Mouse (Mus musculus) neural tube, embryonic 15.5 days (tissue): ENCODE measurements around the gene Zfp800. TPM values are rescaled to one million over a fixed set of nuclear protein-coding genes. Genes with fewer than 3 reads are reported as not detected.

Experiments used
- ATAC-seq: fragments of 200-750 bp; cut with Nextera tagmentation; 2 replicates; pipeline ENCODE4 v1.8.0; 2017; ENCODE audit warnings: mild to moderate bottlenecking, moderate TSS enrichment, moderate library complexity; ENCODE audit not compliant: low FRiP score
- H3K27ac ChIP-seq: fragments of 300-500 bp; sonication (generic); replicated peaks from 2 replicates; pipeline ENCODE4 v1.5.1; 2015; ENCODE audit warnings: mild to moderate bottlenecking, inconsistent platforms
- H3K27me3 ChIP-seq: fragments of 300-500 bp; sonication (generic); replicated peaks from 2 replicates; pipeline ENCODE4 v1.6.1; 2015; ENCODE audit warnings: inconsistent platforms
- H3K36me3 ChIP-seq: fragments of 300-500 bp; sonication (generic); 2 replicates; pipeline ENCODE4 v1.6.1; 2015; ENCODE audit warnings: inconsistent platforms
- H3K4me1 ChIP-seq: fragments of 300-500 bp; sonication (generic); 2 replicates; pipeline ENCODE4 v1.6.1; 2015; ENCODE audit warnings: inconsistent platforms
- H3K4me2 ChIP-seq: fragments of 300-500 bp; sonication (generic); 2 replicates; pipeline ENCODE4 v1.6.1; 2015; ENCODE audit warnings: inconsistent platforms, mild to moderate bottlenecking, moderate library complexity
- H3K4me3 ChIP-seq: fragments of 300-500 bp; sonication (generic); replicated peaks from 2 replicates; pipeline ENCODE4 v1.5.1; 2015; ENCODE audit warnings: mild to moderate bottlenecking, inconsistent platforms
- H3K9ac ChIP-seq: fragments of 300-500 bp; sonication (generic); replicated peaks from 2 replicates; pipeline ENCODE4 v1.6.1; 2015; ENCODE audit warnings: mild to moderate bottlenecking, inconsistent platforms
- H3K9me3 ChIP-seq: fragments of 300-500 bp; sonication (generic); replicated peaks from 2 replicates; pipeline ENCODE4 v1.6.1; 2016; ENCODE audit warnings: inconsistent platforms
- WGBS: fragments of 180-500 bp; shearing (Covaris S2); methylation state at CpG from one replicate; pipeline ENCODE4 v1.1.7; 2015; ENCODE audit warnings: mixed read lengths; 5-methylcytosine and 5-hydroxymethylcytosine counted together
- polyA plus RNA-seq: library from polyadenylated mRNA; unstranded; fragments of >200 nt; fragmentation: Nextera tagmentation; extraction: Ambion mirVana; gene quantifications from 2 replicates; pipeline ENCODE4 v1.2.1, GENCODE M21; 2015

Zfp800 gene
- polyA plus RNA-seq, 1 experiment from 2014 or later, result 21.3 TPM

DNA sequence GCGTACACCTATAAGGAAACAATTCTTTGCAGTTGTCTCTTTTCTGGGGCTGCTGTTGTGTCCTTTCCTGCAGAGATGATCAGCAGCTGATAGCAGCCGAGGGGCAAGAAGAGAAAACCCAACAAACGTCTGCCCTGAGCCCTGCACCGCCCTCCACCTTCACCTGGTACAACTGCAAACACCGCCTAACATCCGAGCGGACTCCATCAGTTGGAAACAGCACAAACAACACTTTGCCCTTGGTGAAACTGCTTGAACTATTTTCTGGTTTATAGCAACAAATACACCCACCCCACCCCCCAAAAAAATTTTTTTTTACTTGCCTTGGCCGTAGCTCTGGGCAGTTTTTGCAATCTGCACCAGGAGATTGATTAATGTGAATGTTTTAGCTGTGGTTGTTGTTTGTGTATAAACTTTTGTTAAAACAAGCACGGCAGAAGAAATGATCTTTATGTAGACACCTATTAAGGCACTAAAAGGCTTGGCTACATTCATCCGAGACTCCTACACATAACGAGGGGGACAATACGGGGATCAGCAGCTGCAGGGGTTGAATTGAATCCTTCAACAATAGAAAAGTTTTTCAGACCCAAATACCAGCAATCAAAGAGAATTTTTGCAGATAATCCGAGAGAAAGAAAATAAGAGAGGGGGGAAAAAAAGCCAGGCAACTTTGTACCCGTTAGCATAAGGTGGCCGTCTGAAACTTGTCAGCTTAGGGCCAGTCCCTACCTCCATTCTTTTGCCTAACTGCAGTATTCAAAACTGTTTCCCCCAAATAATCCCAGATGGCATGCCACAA is 1.6 kb downstream of the Zfp800 start:
- WGBS, result 26% methylated on average over 15 of the region's 15 CpGs

DNA sequence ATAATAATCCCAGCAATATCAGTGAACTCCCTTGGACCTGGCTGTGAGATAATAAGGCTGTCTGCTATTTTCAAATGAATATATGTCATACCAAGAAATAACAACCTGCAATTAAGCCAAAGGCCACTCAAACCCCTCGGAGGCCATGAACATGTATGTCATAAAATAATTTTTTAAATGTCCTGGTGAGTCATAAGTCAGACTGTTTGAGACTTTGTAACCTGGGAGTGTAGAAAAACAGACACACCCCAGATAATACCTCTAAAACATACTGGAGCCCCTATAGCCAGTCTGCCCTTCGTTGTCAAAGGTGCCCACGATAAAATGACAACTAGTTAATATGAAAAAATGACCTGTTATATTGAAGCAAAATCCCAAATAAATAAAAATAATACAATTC is 8.8 kb downstream of the Zfp800 start:
- H3K4me3 ChIP-seq, result no peak overlapping the region
- H3K36me3 ChIP-seq, result no peaks in the 10 kb centered on the region
- no peak overlapping the region for H3K27ac ChIP-seq
- H3K9me3 ChIP-seq, result no peaks in the 10 kb centered on the region
- H3K4me1 ChIP-seq, result peaks cover 3% of the 10 kb centered on the region; the same call in 1 of the 2 replicates
- WGBS, result 88% methylated on average over 3 of the region's 3 CpGs
- no peaks in the 10 kb centered on the region for H3K27me3 ChIP-seq
- no peak overlapping the region for H3K4me2 ChIP-seq
- no peak overlapping the region for H3K9ac ChIP-seq
- no peak for ATAC-seq

More for the DNA sequence above, 1.6 kb downstream of the Zfp800 start:
- peak overlapping the region; percentile 92 for H3K4me2 ChIP-seq
- ATAC-seq, result no peak
- H3K27ac ChIP-seq, result no peak overlapping the region
- H3K9ac ChIP-seq, result peak overlapping the region; percentile 48; the same call in 1 of the 2 replicates
- 0 out of 2 replicates have a peak, but pooled peaks cover 6% of the 10 kb centered on the region for H3K27me3 ChIP-seq
- H3K4me1 ChIP-seq, result peaks cover 22% of the 10 kb centered on the region
- H3K36me3 ChIP-seq, result no peaks in the 10 kb centered on the region
- peak overlapping the region; percentile 51 for H3K4me3 ChIP-seq
- no peaks in the 10 kb centered on the region for H3K9me3 ChIP-seq

DNA sequence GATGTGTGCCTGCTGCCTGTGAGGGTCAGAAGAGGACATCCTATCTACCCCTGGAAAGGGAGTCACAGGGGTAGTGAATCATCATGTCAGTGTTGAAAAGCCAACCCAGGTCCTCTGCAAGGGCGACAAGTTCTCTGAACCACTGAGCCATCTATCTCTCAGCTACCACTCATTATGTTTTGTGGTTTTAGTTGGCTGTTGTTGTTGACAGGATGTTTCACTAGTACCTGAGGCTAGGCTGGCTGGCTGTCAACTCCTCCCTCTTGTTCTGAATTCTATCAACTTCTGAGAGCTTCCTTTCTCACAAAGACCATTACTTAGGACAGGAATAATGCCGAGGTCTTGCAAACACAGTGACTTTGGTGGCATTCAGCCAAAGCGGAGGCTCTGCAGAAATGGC is 12.6 kb downstream of the Zfp800 start:
- ATAC-seq, result no peak
- no peak overlapping the region for H3K4me2 ChIP-seq
- H3K27me3 ChIP-seq, result no peaks in the 10 kb centered on the region
- peaks cover 3% of the 10 kb centered on the region; the same call in 1 of the 2 replicates for H3K4me1 ChIP-seq
- H3K36me3 ChIP-seq, result no peaks in the 10 kb centered on the region
- no peak overlapping the region for H3K27ac ChIP-seq
- no peak overlapping the region for H3K4me3 ChIP-seq
- no peaks in the 10 kb centered on the region for H3K9me3 ChIP-seq
- WGBS, result 89% methylated on average over 3 of the region's 3 CpGs
- no peak overlapping the region for H3K9ac ChIP-seq

DNA sequence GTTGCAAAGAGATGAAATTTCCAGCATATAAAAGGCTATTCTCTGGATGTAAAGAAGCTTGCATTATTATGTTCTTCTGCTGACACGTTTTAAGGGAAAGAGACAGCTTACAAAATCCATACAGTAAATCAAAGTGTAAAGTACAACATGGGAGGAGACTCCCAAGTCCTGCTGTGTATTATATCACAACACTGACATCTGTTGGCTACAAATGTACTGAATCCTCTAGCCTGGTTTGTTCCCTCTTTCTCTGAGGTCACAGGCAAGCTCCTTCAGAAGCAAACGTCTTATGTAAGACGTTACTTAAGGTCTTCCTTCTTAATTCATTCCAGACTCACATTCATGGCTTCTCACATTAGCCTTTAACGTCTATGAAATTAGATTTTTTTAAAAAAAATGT is 15.8 kb downstream of the Zfp800 start:
- Histone ChIP-seq H3K27me3 (no peaks in the 10 kb centered on the region), H3K27ac (no peak overlapping the region)

DNA sequence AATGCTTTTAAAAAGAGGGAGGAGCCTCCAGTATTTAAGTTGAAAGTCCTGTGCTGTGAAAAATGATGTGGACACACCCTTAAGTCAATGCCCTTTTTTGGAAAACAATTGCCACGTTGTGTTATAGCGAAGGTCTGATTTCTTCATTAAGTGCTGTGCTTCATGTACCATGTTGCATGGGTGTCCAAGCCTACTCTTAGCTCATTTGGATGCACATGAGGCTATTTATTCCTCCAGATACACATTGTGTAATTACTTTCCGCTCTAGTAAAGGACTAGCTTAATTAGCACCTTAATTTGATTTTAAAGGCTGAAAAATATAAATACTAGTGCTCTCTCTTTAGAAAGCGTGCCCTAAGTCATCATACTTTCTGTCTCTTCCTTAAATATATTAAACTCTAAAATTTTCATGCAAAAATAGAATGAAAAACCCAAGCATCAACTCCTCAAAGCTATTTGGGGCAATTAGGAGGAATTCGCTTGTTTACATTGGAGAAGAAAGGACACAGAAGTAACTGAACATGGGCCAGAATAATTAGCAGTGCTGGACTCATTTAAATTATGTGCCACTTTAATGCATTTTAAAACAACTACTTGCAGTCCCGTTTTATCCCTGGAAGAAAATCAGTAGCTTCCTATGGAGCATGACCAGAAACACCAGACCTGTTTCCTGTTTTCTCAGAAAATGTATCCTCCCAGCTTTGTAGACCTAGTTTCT is 27.7 kb downstream of the Zfp800 start:
- ATAC-seq, result no peak
- H3K4me1 ChIP-seq, result no peaks in the 10 kb centered on the region

More for the DNA sequence above, 15.8 kb downstream of the Zfp800 start:
- no peaks in the 10 kb centered on the region for H3K9me3 ChIP-seq
- 65% methylated on average over 4 of the region's 4 CpGs for WGBS
- H3K9ac ChIP-seq, result no peak overlapping the region
- H3K4me2 ChIP-seq, result no peak overlapping the region
- no peaks in the 10 kb centered on the region for H3K36me3 ChIP-seq
- ATAC-seq, result no peak
- no peaks in the 10 kb centered on the region for H3K4me1 ChIP-seq
- H3K4me3 ChIP-seq, result no peak overlapping the region

GRCm38 (mm10) chr6:28367575-28367974 is 30.2 kb downstream of the Zfp800 start:
- H3K9me3 ChIP-seq, result no peaks in the 10 kb centered on the region
- H3K4me1 ChIP-seq, result no peaks in the 10 kb centered on the region
- WGBS, result 90% methylated on average over 9 of the region's 9 CpGs
- no peak overlapping the region for H3K4me2 ChIP-seq
- no peak overlapping the region for H3K9ac ChIP-seq
- H3K27me3 ChIP-seq, result no peaks in the 10 kb centered on the region
- H3K36me3 ChIP-seq, result no peaks in the 10 kb centered on the region
- ATAC-seq, result no peak
- no peak overlapping the region for H3K4me3 ChIP-seq
- no peak overlapping the region for H3K27ac ChIP-seq

More for the DNA sequence above, 27.7 kb downstream of the Zfp800 start:
- Histone ChIP-seq H3K27me3 (no peaks in the 10 kb centered on the region), H3K27ac (no peak overlapping the region), H3K9ac (no peak overlapping the region), H3K4me2 (no peak overlapping the region), H3K36me3 (no peaks in the 10 kb centered on the region), H3K4me3 (no peak overlapping the region), H3K9me3 (no peaks in the 10 kb centered on the region)
- WGBS, result 65% methylated on average over 6 of the region's 6 CpGs

GRCm38 (mm10) chr6:28351066-28351465 is 46.7 kb downstream of the Zfp800 start:
- WGBS, result 53% methylated on average over 3 of the region's 3 CpGs
- H3K9me3 ChIP-seq, result no peaks in the 10 kb centered on the region
- no peak for ATAC-seq
- no peak overlapping the region for H3K9ac ChIP-seq
- H3K27me3 ChIP-seq, result no peaks in the 10 kb centered on the region
- H3K4me2 ChIP-seq, result no peak overlapping the region
- H3K36me3 ChIP-seq, result no peaks in the 10 kb centered on the region
- no peak overlapping the region for H3K4me3 ChIP-seq
- H3K4me1 ChIP-seq, result no peaks in the 10 kb centered on the region
- H3K27ac ChIP-seq, result no peak overlapping the region

DNA sequence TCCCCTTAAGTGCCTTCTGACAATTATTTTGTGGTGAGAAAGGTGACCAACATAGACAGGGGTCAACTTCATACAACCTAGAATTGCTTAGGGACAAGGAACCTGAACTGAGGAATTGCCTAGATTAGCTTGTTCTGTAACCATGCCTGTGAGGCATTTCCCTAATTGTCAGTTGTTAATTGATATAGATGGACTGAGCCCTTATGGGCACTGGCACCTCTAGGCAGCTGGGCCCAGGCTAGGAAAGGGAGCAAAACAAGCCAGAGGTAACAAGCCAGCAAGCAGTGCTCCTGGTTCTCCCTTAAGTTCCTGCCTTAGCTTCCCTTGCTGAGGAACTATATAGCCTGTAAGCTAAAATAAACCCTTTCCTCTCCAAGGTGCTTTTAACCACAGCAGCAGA is 52.1 kb downstream of the Zfp800 start:
- H3K36me3 ChIP-seq, result no peaks in the 10 kb centered on the region
- H3K9ac ChIP-seq, result no peak overlapping the region
- no peak overlapping the region for H3K4me3 ChIP-seq
- no peak overlapping the region for H3K4me2 ChIP-seq
- H3K4me1 ChIP-seq, result no peaks in the 10 kb centered on the region
- ATAC-seq, result no peak
- H3K9me3 ChIP-seq, result no peaks in the 10 kb centered on the region
- H3K27me3 ChIP-seq, result no peaks in the 10 kb centered on the region
- H3K27ac ChIP-seq, result no peak overlapping the region

DNA sequence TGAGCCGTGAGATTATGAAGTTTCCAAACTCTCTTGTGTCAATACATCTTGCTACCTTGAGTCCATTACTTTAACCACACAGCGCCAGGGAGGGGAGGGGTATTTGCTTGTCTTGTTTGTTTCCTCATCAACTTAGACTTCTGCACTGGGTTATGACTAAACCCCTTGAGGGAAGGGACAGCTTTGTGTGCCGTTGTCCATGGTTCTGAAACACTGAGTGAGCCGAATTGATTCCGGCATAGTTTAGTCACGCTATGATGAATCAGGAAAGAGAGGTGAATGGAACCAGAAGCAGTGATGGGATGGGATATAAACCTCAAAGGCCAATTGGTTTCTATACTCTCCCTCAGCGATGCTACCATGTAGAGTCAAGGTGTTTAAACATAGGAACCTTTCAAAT is 52.6 kb downstream of the Zfp800 start:
- no peak overlapping the region for H3K4me3 ChIP-seq
- H3K4me1 ChIP-seq, result no peaks in the 10 kb centered on the region
- H3K9me3 ChIP-seq, result no peaks in the 10 kb centered on the region
- H3K27me3 ChIP-seq, result no peaks in the 10 kb centered on the region
- no peak overlapping the region for H3K27ac ChIP-seq
- 45% methylated on average over 7 of the region's 7 CpGs for WGBS
- no peak overlapping the region for H3K9ac ChIP-seq
- no peaks in the 10 kb centered on the region for H3K36me3 ChIP-seq
- no peak for ATAC-seq
- H3K4me2 ChIP-seq, result no peak overlapping the region

DNA sequence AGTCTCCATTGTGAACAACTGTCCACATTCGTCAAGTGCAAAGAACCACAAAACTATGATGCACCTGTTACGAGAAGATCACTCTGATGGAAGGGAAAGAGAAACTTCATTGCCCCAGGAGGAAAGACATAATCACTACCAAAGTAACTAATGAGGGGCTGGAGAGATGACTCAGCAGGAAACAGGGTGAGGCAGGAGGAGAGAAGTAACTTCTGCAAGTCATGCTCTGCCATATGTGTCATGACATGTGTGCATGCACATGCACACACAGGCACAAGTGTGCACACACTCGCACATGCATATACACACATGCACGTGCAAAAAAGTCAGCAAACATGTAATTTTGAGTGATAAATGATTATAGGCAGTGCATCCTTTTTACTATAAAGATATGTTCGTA is 54.9 kb downstream of the Zfp800 start:
- Histone ChIP-seq H3K27ac (no peak overlapping the region), H3K27me3 (no peaks in the 10 kb centered on the region), H3K9ac (no peak overlapping the region), H3K4me1 (no peaks in the 10 kb centered on the region), H3K4me3 (no peak overlapping the region), H3K4me2 (no peak overlapping the region), H3K36me3 (no peaks in the 10 kb centered on the region), H3K9me3 (no peaks in the 10 kb centered on the region)
- ATAC-seq, result no peak
- 81% methylated on average over 5 of the region's 5 CpGs for WGBS

DNA sequence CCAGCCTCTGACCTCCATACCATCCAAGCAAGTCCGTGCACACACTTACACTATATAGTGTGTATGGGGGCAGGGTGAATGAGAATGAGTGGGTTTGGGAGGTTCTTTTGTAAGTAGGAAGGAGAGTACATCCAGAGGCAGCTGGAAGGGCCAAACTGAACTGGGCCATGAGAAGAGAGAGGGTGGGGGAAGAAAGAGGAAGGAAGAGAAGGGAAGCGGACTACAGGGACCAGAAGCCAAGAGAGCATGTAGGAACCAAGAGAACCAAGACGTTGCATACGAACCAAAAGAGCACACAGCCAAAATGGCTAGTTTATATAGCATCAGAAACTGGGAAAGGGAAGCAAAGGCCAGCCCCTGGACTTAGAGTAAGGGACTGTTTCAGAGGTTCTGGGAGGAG is 56.6 kb downstream of the Zfp800 start:
- H3K36me3 ChIP-seq, result no peaks in the 10 kb centered on the region
- no peak overlapping the region for H3K4me3 ChIP-seq
- no peaks in the 10 kb centered on the region for H3K4me1 ChIP-seq
- no peak for ATAC-seq
- no peak overlapping the region for H3K27ac ChIP-seq
- H3K9me3 ChIP-seq, result no peaks in the 10 kb centered on the region
- WGBS, result 92% methylated on average over 4 of the region's 4 CpGs
- no peak overlapping the region for H3K9ac ChIP-seq
- H3K4me2 ChIP-seq, result no peak overlapping the region
- no peaks in the 10 kb centered on the region for H3K27me3 ChIP-seq

DNA sequence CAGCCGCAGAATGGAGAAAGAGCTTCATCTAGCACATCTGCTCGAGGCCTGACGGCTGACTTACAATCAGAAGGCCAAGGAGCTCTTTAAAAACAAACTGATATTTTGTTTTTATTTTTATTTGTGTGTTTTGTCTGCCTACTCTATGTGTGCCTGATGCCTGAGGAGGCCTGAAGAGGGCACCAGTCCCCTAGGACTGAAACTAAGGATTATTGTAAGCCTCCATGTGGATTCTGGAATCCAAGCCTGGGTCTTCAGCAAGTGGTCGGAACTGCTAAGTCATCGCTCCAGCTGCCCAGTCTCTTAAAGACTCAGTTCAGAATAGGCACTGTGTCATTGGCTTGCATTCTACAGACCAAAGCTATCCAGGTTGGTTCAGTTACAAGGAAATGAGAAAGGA is 58.4 kb downstream of the Zfp800 start:
- Histone ChIP-seq H3K9ac (no peak overlapping the region), H3K27ac (no peak overlapping the region), H3K4me1 (no peaks in the 10 kb centered on the region), H3K4me3 (no peak overlapping the region), H3K36me3 (no peaks in the 10 kb centered on the region), H3K27me3 (no peaks in the 10 kb centered on the region), H3K4me2 (no peak overlapping the region), H3K9me3 (no peaks in the 10 kb centered on the region)
- 93% methylated on average over 5 of the region's 5 CpGs for WGBS
- no peak for ATAC-seq
